In the genomic region with DNA sequence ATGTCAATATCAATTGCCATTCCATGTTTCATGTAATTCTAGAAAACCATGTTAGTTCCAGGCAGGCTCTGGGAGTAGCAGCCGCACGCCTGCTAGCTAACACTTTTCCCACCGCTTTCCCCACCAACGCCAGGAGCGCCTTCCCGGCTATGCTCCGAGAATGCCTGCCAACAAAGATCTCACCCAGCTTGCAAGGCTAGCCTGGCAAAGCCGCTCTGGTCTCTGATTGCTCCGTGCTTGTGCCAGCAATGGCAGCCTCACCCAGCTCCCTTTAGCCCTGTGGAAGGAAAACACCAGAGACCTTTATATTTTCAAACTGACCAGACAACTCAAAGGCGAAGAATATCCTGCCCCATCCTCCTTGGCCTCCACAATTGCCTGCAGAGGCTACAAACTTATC, we compare ENCODE assay signal across 17 mouse cellular contexts. TPM values are rescaled to one million over a fixed set of nuclear protein-coding genes. Genes with fewer than 3 reads are reported as not detected.
DNase-seq lines count a peak whose midpoint lies in the region; ATAC-seq and TF ChIP-seq lines count a peak whose summit lies in the region.
"Had no signal": no experiment of that assay in that cellular context is flagged by ENCODE, and none has a peak within 500 bp of the region (broad histone marks: within the 10 kb centered on the region; RNA-seq: fewer than 3 reads in every experiment).

No protein-coding gene starts in this region.

- no peaks in the 10 kb centered on the region for H3K9me3 ChIP-seq in heart, embryonic 12.5 days (replicated peaks)
- H3K9me3 ChIP-seq: heart, embryonic 13.5 days; limb, embryonic 15.5 days; liver, embryonic 15.5 days; midbrain, embryonic 13.5 days had no signal

- TF ChIP-seq CTCF in brain, embryonic 14.5 days (IDR thresholded peaks at IDR 0.05; ENCODE audit: borderline replicate concordance, extremely low read depth, insufficient read depth, insufficient read length): no peak

- peak; percentile 14 for DNase-seq in gastrocnemius, postnatal 14 days
- DNase-seq in gastrocnemius, adult 8-10 months (ENCODE audit: low spot score in 2 of 2): no peak
- DNase-seq in brain, adult 2 months (ENCODE audit: low read depth, low spot score): peak; percentile 94
- peak; percentile 50 for DNase-seq in brain, embryonic 14.5 days (ENCODE audit: low read depth)
- DNase-seq in cerebellum, adult 9-10 months: peak; percentile 85
- DNase-seq in retina, postnatal 1 day: no peak
- DNase-seq: heart, adult 11 months; kidney, postnatal 4 days had no signal

- intact Hi-C loops in gastrocnemius, postnatal 14 days (cut with DNase I; ENCODE audit: low total_unique reads): no loop called here

- H3K4me2 ChIP-seq in heart, embryonic 12.5 days: no peak overlapping the region
- H3K4me2 ChIP-seq: heart, embryonic 13.5 days; hindbrain, embryonic 14.5 days; limb, embryonic 15.5 days; liver, embryonic 15.5 days; midbrain, embryonic 13.5 days had no signal

- H3K4me3 ChIP-seq in heart, embryonic 12.5 days: no peak overlapping the region
- H3K4me3 ChIP-seq: heart, embryonic 13.5 days; limb, embryonic 15.5 days; liver, embryonic 15.5 days; midbrain, embryonic 13.5 days; myocyte had no signal

- no peak for ATAC-seq in granulocyte monocyte progenitor cell, adult 5-6 weeks (replicated peaks; ENCODE audit: poor library complexity, severe bottlenecking)
- no peak for ATAC-seq in heart, embryonic 12.5 days (ENCODE audit: insufficient number of reproducible peaks, low FRiP score)
- ATAC-seq: intestine, embryonic 16.5 days; midbrain, embryonic 13.5 days had no signal

- H3K36me3 ChIP-seq in heart, embryonic 12.5 days: no peaks in the 10 kb centered on the region
- H3K36me3 ChIP-seq: heart, embryonic 13.5 days; limb, embryonic 15.5 days; liver, embryonic 15.5 days; midbrain, embryonic 13.5 days had no signal

- no peaks in the 10 kb centered on the region for H3K27me3 ChIP-seq in heart, embryonic 12.5 days (replicated peaks)
- H3K27me3 ChIP-seq: heart, embryonic 13.5 days; limb, embryonic 15.5 days; liver, embryonic 15.5 days; midbrain, embryonic 13.5 days had no signal

- no peak overlapping the region for H3K9ac ChIP-seq in heart, embryonic 12.5 days
- H3K9ac ChIP-seq: heart, embryonic 13.5 days; hindbrain, embryonic 14.5 days; limb, embryonic 15.5 days; liver, embryonic 15.5 days; midbrain, embryonic 13.5 days had no signal

- 79% methylated on average over 10 of the region's 10 CpGs for WGBS in heart, embryonic 12.5 days

- no peaks in the 10 kb centered on the region for H3K4me1 ChIP-seq in heart, embryonic 12.5 days (replicated peaks)
- H3K4me1 ChIP-seq: heart, embryonic 13.5 days; limb, embryonic 15.5 days; liver, embryonic 15.5 days; midbrain, embryonic 13.5 days had no signal

- H3K27ac ChIP-seq in heart, embryonic 12.5 days (ENCODE audit: poor library complexity, severe bottlenecking): no peak overlapping the region
- H3K27ac ChIP-seq: heart, embryonic 13.5 days; hindbrain, embryonic 14.5 days; limb, embryonic 15.5 days; liver, embryonic 15.5 days; midbrain, embryonic 13.5 days had no signal

- no peak for TF ChIP-seq POLR2A in brain, embryonic 14.5 days (IDR thresholded peaks at IDR 0.05; ENCODE audit: borderline replicate concordance, extremely low read depth, insufficient read depth, insufficient read length, poor library complexity, severe bottlenecking)

RNA-seq across cellular contexts. Expression of a gene that starts 8.5 kb away (rescaled TPM):
- total RNA-seq in gastrocnemius, postnatal 14 days (2021): not detected
- total RNA-seq in gastrocnemius, adult 8-10 months (2022): not detected
- polyA plus RNA-seq in brain, embryonic 14.5 days (2012; rRNA removed): 1.0 and 1.2 TPM in 2 replicates
- 22.2 and 33.2 TPM in 2 replicates for total RNA-seq in granulocyte monocyte progenitor cell, adult 5-6 weeks (2014; fragmentation: Nextera tagmentation)
- total RNA-seq in granulocyte monocyte progenitor cell, adult 5-6 weeks (2017): 19.0 and 21.4 TPM in 2 replicates
- 1.3 and 1.6 TPM in 2 replicates for polyA plus RNA-seq in heart, embryonic 12.5 days (2016; fragmentation: Nextera tagmentation; extraction: Ambion mirVana)
- polyA plus RNA-seq: myocyte had no signal

Comparison
In these comparisons a context has a peak if more than half of its experiments do, and no peak if none do; other contexts are left out.
1. DNase-seq: peak in gastrocnemius, postnatal 14 days (single experiment), brain, adult 2 months (single experiment), brain, embryonic 14.5 days (single experiment) and cerebellum, adult 9-10 months (single experiment); none in gastrocnemius, adult 8-10 months (0 of 2) and retina, postnatal 1 day (single experiment).
2. RNA of a gene that starts 8.5 kb away (total RNA-seq): 19.0 to 33.2 TPM in granulocyte monocyte progenitor cell, adult 5-6 weeks; not detected in gastrocnemius, postnatal 14 days and not detected in gastrocnemius, adult 8-10 months; every median in the first group is over 10 times any median in the second.